ENCODE assay signal across 14 mouse cellular contexts in genomic region chr13:43241750-43242149, GRCm38 (mm10).
DNase-seq lines count a peak whose midpoint lies in the region; ATAC-seq and TF ChIP-seq lines count a peak whose summit lies in the region.
"Had no signal": no experiment of that assay in that cellular context is flagged by ENCODE, and none has a peak within 500 bp of the region (broad histone marks: within the 10 kb centered on the region; RNA-seq: fewer than 3 reads in every experiment).

No protein-coding gene starts in this region.

- no peak overlapping the region for H3K4me3 ChIP-seq in cerebellum, adult 2 months (replicated peaks; ENCODE audit: insufficient read depth, low read depth, low read length)
- H3K4me3 ChIP-seq in heart, embryonic 13.5 days = no peak overlapping the region
- peak overlapping the region; percentile 87 for H3K4me3 ChIP-seq in megakaryocyte, embryonic 14.5 days (replicated peaks)
- H3K4me3 ChIP-seq in liver, embryonic 14.5 days (ENCODE audit: insufficient read depth in 1 of 2, low read depth in 2 of 2, low read length in 2 of 2) = no peak overlapping the region
- H3K4me3 ChIP-seq: erythroblast, embryonic 14.5 days; myocyte; stomach, embryonic 15.5 days had no signal

- no peak for DNase-seq in cerebellum, adult 2 months
- no peak for DNase-seq in cerebellum, adult 11 months
- no peak for DNase-seq in heart, adult 8-10 months (ENCODE audit: low spot score)
- DNase-seq in liver, embryonic 14.5 days (ENCODE audit: low read depth in 3 of 3, low spot score in 3 of 3) = no peak
- no peak for DNase-seq in right cerebral cortex, adult 2 months (ENCODE audit: low spot score in 2 of 2)
- DNase-seq: kidney, postnatal 36 days; right cerebral cortex, adult 18-20 months; spleen, adult 18-20 months had no signal

- TF ChIP-seq EP300 in liver, embryonic 14.5 days (IDR thresholded peaks at IDR 0.05; ENCODE audit: low read depth) = no peak

- no peaks in the 10 kb centered on the region for H3K27me3 ChIP-seq in cerebellum, adult 2 months (ENCODE audit: control insufficient read depth, insufficient read depth, low read length)
- no peaks in the 10 kb centered on the region for H3K27me3 ChIP-seq in heart, embryonic 13.5 days (replicated peaks)
- no peaks in the 10 kb centered on the region for H3K27me3 ChIP-seq in megakaryocyte, embryonic 14.5 days (replicated peaks)
- H3K27me3 ChIP-seq in liver, embryonic 14.5 days (ENCODE audit: control insufficient read depth, insufficient read depth, low read length) = no peaks in the 10 kb centered on the region
- H3K27me3 ChIP-seq: stomach, embryonic 15.5 days had no signal

- TF ChIP-seq POLR2A in cerebellum, adult 2 months (IDR thresholded peaks at IDR 0.05; ENCODE audit: borderline replicate concordance, insufficient read depth, low read length) = no peak

- peak overlapping the region; percentile 48; the same call in 1 of the 2 replicates for H3K27ac ChIP-seq in cerebellum, adult 2 months (ENCODE audit: insufficient read depth, low read length)
- H3K27ac ChIP-seq in heart, embryonic 13.5 days (replicated peaks) = no peak overlapping the region
- H3K27ac ChIP-seq in liver, embryonic 14.5 days = no peak overlapping the region
- H3K27ac ChIP-seq: stomach, embryonic 15.5 days had no signal

- H3K4me1 ChIP-seq in cerebellum, adult 2 months (ENCODE audit: control insufficient read depth, insufficient read depth, low read length) = peaks cover 35% of the 10 kb centered on the region
- peaks cover 60% of the 10 kb centered on the region for H3K4me1 ChIP-seq in heart, embryonic 13.5 days
- peaks cover 100% of the 10 kb centered on the region for H3K4me1 ChIP-seq in megakaryocyte, embryonic 14.5 days
- H3K4me1 ChIP-seq in liver, embryonic 14.5 days (replicated peaks; ENCODE audit: control insufficient read depth in 2 of 2, insufficient read depth in 2 of 2, low read length in 1 of 2) = peaks cover 10 to 46% of the 10 kb centered on the region in 2 experiments

- H3K36me3 ChIP-seq in heart, embryonic 13.5 days = 0 out of 2 replicates have a peak, but pooled peaks cover 3% of the 10 kb centered on the region
- H3K36me3 ChIP-seq in megakaryocyte, embryonic 14.5 days (replicated peaks; ENCODE audit: low read length) = peaks cover 91% of the 10 kb centered on the region
- H3K36me3 ChIP-seq in liver, embryonic 14.5 days (replicated peaks; ENCODE audit: control insufficient read depth, insufficient read depth, low read depth) = no peaks in the 10 kb centered on the region
- H3K36me3 ChIP-seq: stomach, embryonic 15.5 days had no signal

- 23% methylated on average over 2 of the region's 2 CpGs for WGBS in cerebellum, adult 2 months
- WGBS in heart, embryonic 13.5 days = 54% methylated on average over 2 of the region's 2 CpGs
- WGBS in liver, embryonic 14.5 days (ENCODE audit: insufficient replicate concordance) = 59% methylated on average over 2 of the region's 2 CpGs

- ATAC-seq in heart, embryonic 13.5 days (ENCODE audit: extremely low read depth, insufficient number of reproducible peaks, low FRiP score, low TSS enrichment) = no peak
- no peak for ATAC-seq in megakaryocyte, adult 5-6 weeks (ENCODE audit: poor library complexity, severe bottlenecking)
- peak; percentile 34; the same call in 1 of the 2 replicates for ATAC-seq in liver, embryonic 14.5 days (ENCODE audit: insufficient read depth)

- no peaks in the 10 kb centered on the region for H3K9me3 ChIP-seq in heart, embryonic 13.5 days
- peaks cover 6% of the 10 kb centered on the region for H3K9me3 ChIP-seq in megakaryocyte, embryonic 14.5 days
- H3K9me3 ChIP-seq in liver, embryonic 14.5 days (ENCODE audit: control insufficient read depth, low read length) = no peaks in the 10 kb centered on the region
- H3K9me3 ChIP-seq: stomach, embryonic 15.5 days had no signal

- peak overlapping the region; percentile 11; the same call in 1 of the 2 replicates for H3K9ac ChIP-seq in heart, embryonic 13.5 days
- no peak overlapping the region for H3K9ac ChIP-seq in liver, embryonic 14.5 days (replicated peaks)
- H3K9ac ChIP-seq: stomach, embryonic 15.5 days had no signal

- H3K4me2 ChIP-seq in heart, embryonic 13.5 days = no peak overlapping the region
- H3K4me2 ChIP-seq in liver, embryonic 14.5 days (ENCODE audit: low read depth) = no peak overlapping the region
- H3K4me2 ChIP-seq: stomach, embryonic 15.5 days had no signal

- no peak for TF ChIP-seq CTCF in cerebellum, adult 2 months (IDR thresholded peaks at IDR 0.05; ENCODE audit: borderline replicate concordance, insufficient read depth, low read depth, low read length)
- no peak for TF ChIP-seq CTCF in liver, embryonic 14.5 days (IDR thresholded peaks at IDR 0.05; ENCODE audit: low read depth)
